Mouse (Mus musculus) cortical plate, adult 2 months (tissue): ENCODE data around the gene Serpinb1c.

ENCODE experiments used
- CTCF ChIP-seq: fragments of 200-500 bp; IDR thresholded peaks from 2 replicates; pipeline ENCODE4 v1.5.1; 2011; ENCODE audit warnings: mild to moderate bottlenecking, control low read depth, low read length; ENCODE audit not compliant: insufficient read depth; ENCODE audit errors: extremely low read depth
- POLR2A ChIP-seq: fragments of 200-500 bp; IDR thresholded peaks from 2 replicates; pipeline ENCODE4 v1.6.1; 2011; ENCODE audit warnings: mild to moderate bottlenecking, low read length, control low read depth; ENCODE audit not compliant: insufficient read depth; ENCODE audit errors: extremely low read depth

DNA sequence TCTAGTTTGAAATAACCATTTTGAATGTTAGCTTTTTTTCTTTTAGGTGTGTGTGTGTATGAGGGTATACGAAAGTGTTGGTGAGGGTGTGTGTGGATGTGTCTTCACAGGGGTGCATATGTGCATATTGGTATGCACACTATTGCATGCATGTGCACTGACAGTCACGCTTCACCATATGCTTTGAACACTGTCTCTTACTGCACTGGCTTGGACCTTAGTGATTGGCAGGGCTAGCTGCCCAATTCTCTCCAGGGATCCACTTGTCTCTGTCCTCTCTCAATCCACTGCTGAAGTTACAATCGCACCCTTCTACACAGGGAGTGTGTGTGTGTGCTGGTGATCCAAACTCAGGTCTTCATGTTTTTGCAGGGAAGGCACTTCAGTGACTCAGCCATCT, 56.7 kb downstream of the Serpinb1c start:
- TF ChIP-seq CTCF (no peak), POLR2A (no peak)
